Mouse (Mus musculus) myocyte (in vitro differentiated cells): ENCODE data around the gene Hcrt.

Experiments used
- CEBPB ChIP-seq: IDR thresholded peaks from 2 replicates; pipeline ENCODE4 v1.6.1; 2011; ENCODE audit warnings: mild to moderate bottlenecking, moderate library complexity; ENCODE audit not compliant: poor library complexity, insufficient read depth, severe bottlenecking
- E2F4 ChIP-seq: IDR thresholded peaks from one replicate; pipeline ENCODE4 v1.6.1; 2011; ENCODE audit warnings: mild to moderate bottlenecking, control low read depth, moderate library complexity; ENCODE audit not compliant: insufficient read depth
- MAX ChIP-seq: IDR thresholded peaks from one replicate; pipeline ENCODE4 v1.6.1; 2011; ENCODE audit warnings: low read depth, mild to moderate bottlenecking, control low read depth
- MYOD1 ChIP-seq, 3 experiments: IDR thresholded peaks; one replicate each; pipeline ENCODE4 v1.6.1; 2011; ENCODE audit warnings: control low read depth in 2 of 3, low read depth in 2 of 3, mild to moderate bottlenecking in 2 of 3, moderate library complexity in 1 of 3; ENCODE audit not compliant: insufficient read length in 2 of 3, control insufficient read depth in 1 of 3
- MYOG ChIP-seq, 3 experiments: IDR thresholded peaks; one replicate each; pipeline ENCODE4 v1.6.1; 2011; ENCODE audit warnings: control low read depth in 2 of 3, low read depth in 2 of 3, mild to moderate bottlenecking in 2 of 3; ENCODE audit not compliant: insufficient read length in 2 of 3, control insufficient read depth in 1 of 3, insufficient read depth in 1 of 3
- POLR2A ChIP-seq: IDR thresholded peaks from one replicate; pipeline ENCODE4 v1.6.1; 2011; ENCODE audit warnings: low read depth, mild to moderate bottlenecking, control low read depth, moderate library complexity; ENCODE audit not compliant: insufficient read length
- POLR2AphosphoS2 ChIP-seq: IDR thresholded peaks from one replicate; pipeline ENCODE4 v1.6.1; 2011; ENCODE audit warnings: low read depth, control low read depth; ENCODE audit not compliant: insufficient read length
- REST ChIP-seq: IDR thresholded peaks from one replicate; pipeline ENCODE4 v1.6.1; 2011; ENCODE audit warnings: mild to moderate bottlenecking, control low read depth, moderate library complexity; ENCODE audit not compliant: insufficient read depth, insufficient read length
- SRF ChIP-seq: IDR thresholded peaks from one replicate; pipeline ENCODE4 v1.6.1; 2011; ENCODE audit warnings: low read depth; ENCODE audit not compliant: control insufficient read depth, insufficient read length
- TCF12 ChIP-seq: IDR thresholded peaks from one replicate; pipeline ENCODE4 v1.6.1; 2011; ENCODE audit warnings: mild to moderate bottlenecking, control low read depth; ENCODE audit not compliant: poor library complexity, insufficient read depth, severe bottlenecking
- TCF3 ChIP-seq: IDR thresholded peaks from one replicate; pipeline ENCODE4 v1.6.1; 2011; ENCODE audit warnings: low read depth, control low read depth; ENCODE audit not compliant: insufficient read length
- USF1 ChIP-seq: IDR thresholded peaks from one replicate; pipeline ENCODE4 v1.6.1; 2011; ENCODE audit warnings: low read depth, mild to moderate bottlenecking, control low read depth, moderate library complexity

GRCm38 (mm10) chr11:100752294-100752693 is 10.4 kb downstream of the Hcrt start:
- TF ChIP-seq POLR2A = no peak
- TF ChIP-seq POLR2AphosphoS2 = no peak
- TF ChIP-seq TCF12 = no peak
- TF ChIP-seq MAX = no peak
- TF ChIP-seq E2F4 = no peak
- TF ChIP-seq MYOD1 (IDR thresholded peaks at IDR 0.05; ENCODE audit: control insufficient read depth in 1 of 3, insufficient read length in 2 of 3, low read depth in 2 of 3) = no peak
- TF ChIP-seq REST = no peak
- TF ChIP-seq CEBPB = no peak
- TF ChIP-seq USF1 = no peak
- TF ChIP-seq MYOG (IDR thresholded peaks at IDR 0.05; ENCODE audit: control insufficient read depth in 1 of 3, insufficient read depth in 1 of 3, insufficient read length in 2 of 3, low read depth in 2 of 3) = no peak
- no peak for TF ChIP-seq TCF3
- no peak for TF ChIP-seq SRF
